Mouse (Mus musculus) midbrain, embryonic 15.5 days (tissue): Measurements from ENCODE around the gene Map4. TPM values are rescaled to one million over a fixed set of nuclear protein-coding genes. Genes with fewer than 3 reads are reported as not detected.
"Not testable (repeated sequence)": the region's sequence is repeated elsewhere in the genome, so short reads cannot be mapped to it uniquely, and the experiment has no call there.

Experiments
- ATAC-seq: fragments of 200-750 bp; cut with Nextera tagmentation; replicated peaks from 2 replicates; pipeline ENCODE4 v1.8.0; 2017; ENCODE audit warnings: moderate TSS enrichment
- H3K27ac ChIP-seq: fragments of 300-500 bp; sonication (generic); 2 replicates; pipeline ENCODE4 v1.5.1; 2015; ENCODE audit warnings: mild to moderate bottlenecking, inconsistent platforms
- H3K27me3 ChIP-seq: fragments of 300-500 bp; sonication (generic); replicated peaks from 2 replicates; pipeline ENCODE4 v1.6.1; 2015; ENCODE audit warnings: inconsistent platforms
- H3K36me3 ChIP-seq: fragments of 300-500 bp; sonication (generic); replicated peaks from 2 replicates; pipeline ENCODE4 v1.6.1; 2015; ENCODE audit warnings: inconsistent platforms
- H3K4me1 ChIP-seq: fragments of 300-500 bp; sonication (generic); 2 replicates; pipeline ENCODE4 v1.6.1; 2015; ENCODE audit warnings: inconsistent platforms
- H3K4me2 ChIP-seq: fragments of 300-500 bp; sonication (generic); 2 replicates; pipeline ENCODE4 v1.6.1; 2015; ENCODE audit warnings: inconsistent platforms, mild to moderate bottlenecking, moderate library complexity
- H3K4me3 ChIP-seq: fragments of 300-500 bp; sonication (generic); 2 replicates; pipeline ENCODE4 v1.5.1; 2015; ENCODE audit warnings: mild to moderate bottlenecking, inconsistent platforms
- H3K9ac ChIP-seq: fragments of 300-500 bp; sonication (generic); 2 replicates; pipeline ENCODE4 v1.6.1; 2015; ENCODE audit warnings: mild to moderate bottlenecking, inconsistent platforms
- H3K9me3 ChIP-seq: fragments of 300-500 bp; sonication (generic); 2 replicates; pipeline ENCODE4 v1.6.1; 2016; ENCODE audit warnings: inconsistent platforms
- WGBS: fragments of 180-500 bp; shearing (Covaris S2); methylation state at CpG from one replicate; pipeline ENCODE4 v1.1.7; 2015; ENCODE audit warnings: mixed read lengths; 5-methylcytosine and 5-hydroxymethylcytosine counted together
- polyA plus RNA-seq: library from polyadenylated mRNA; unstranded; fragments of >200 nt; fragmentation: Nextera tagmentation; extraction: Ambion mirVana; gene quantifications from 2 replicates; pipeline ENCODE4 v1.2.1, GENCODE M21; 2015

Gene Map4
- polyA plus RNA-seq, 1 experiment from 2014 or later, result 181 TPM

GRCm38 (mm10) chr9:109969181-109969580 lies 37.9 kb downstream of the Map4 start:
- no peak for ATAC-seq
- Histone ChIP-seq H3K4me3 (no peak overlapping the region), H3K4me1 (no peaks in the 10 kb centered on the region), H3K4me2 (no peak overlapping the region), H3K27ac (no peak overlapping the region), H3K9me3 (no peaks in the 10 kb centered on the region), H3K9ac (no peak overlapping the region), H3K27me3 (no peaks in the 10 kb centered on the region), H3K36me3 (no peaks in the 10 kb centered on the region)
- 63% methylated on average over 3 of the region's 3 CpGs for WGBS

GRCm38 (mm10) chr9:109969792-109970336 lies 38.6 kb downstream of the Map4 start:
- no peak overlapping the region for H3K4me3 ChIP-seq
- no peak for ATAC-seq
- no peaks in the 10 kb centered on the region for H3K4me1 ChIP-seq
- no peaks in the 10 kb centered on the region for H3K27me3 ChIP-seq
- WGBS, result 89% methylated on average over 4 of the region's 4 CpGs
- H3K27ac ChIP-seq, result no peak overlapping the region
- no peaks in the 10 kb centered on the region for H3K36me3 ChIP-seq
- no peak overlapping the region for H3K4me2 ChIP-seq
- no peaks in the 10 kb centered on the region for H3K9me3 ChIP-seq
- no peak overlapping the region for H3K9ac ChIP-seq

GRCm38 (mm10) chr9:109971711-109972110 lies 40.5 kb downstream of the Map4 start:
- not testable (repeated sequence) for H3K27me3 ChIP-seq, H3K4me3 ChIP-seq, H3K4me2 ChIP-seq, H3K4me1 ChIP-seq, H3K9me3 ChIP-seq, ATAC-seq, H3K27ac ChIP-seq, H3K36me3 ChIP-seq, H3K9ac ChIP-seq
- WGBS, result 95% methylated on average over 5 of the region's 5 CpGs

GRCm38 (mm10) chr9:109980223-109980622 lies 49.0 kb downstream of the Map4 start:
- not testable (repeated sequence) for H3K9me3 ChIP-seq, H3K4me2 ChIP-seq, H3K36me3 ChIP-seq, H3K27ac ChIP-seq, H3K4me1 ChIP-seq, H3K27me3 ChIP-seq, ATAC-seq, H3K4me3 ChIP-seq, H3K9ac ChIP-seq
- WGBS, result 96% methylated on average over 4 of the region's 4 CpGs

GRCm38 (mm10) chr9:109985416-109985815 lies 54.2 kb downstream of the Map4 start:
- H3K27ac ChIP-seq, result no peak overlapping the region
- no peak overlapping the region for H3K4me3 ChIP-seq
- H3K36me3 ChIP-seq, result no peaks in the 10 kb centered on the region
- no peaks in the 10 kb centered on the region for H3K27me3 ChIP-seq
- no peaks in the 10 kb centered on the region for H3K9me3 ChIP-seq
- ATAC-seq, result peak; percentile 77
- H3K4me1 ChIP-seq, result no peaks in the 10 kb centered on the region
- H3K4me2 ChIP-seq, result no peak overlapping the region
- 21% methylated on average over 4 of the region's 4 CpGs for WGBS
- no peak overlapping the region for H3K9ac ChIP-seq

- Histone ChIP-seq H3K4me2 (no peak overlapping the region), H3K4me3 (no peak overlapping the region), H3K27ac (no peak overlapping the region), H3K9ac (no peak overlapping the region), H3K27me3 (no peaks in the 10 kb centered on the region), H3K9me3 (no peaks in the 10 kb centered on the region), H3K4me1 (no peaks in the 10 kb centered on the region), H3K36me3 (no peaks in the 10 kb centered on the region)
- ATAC-seq, result no peak
- 85% methylated on average over 1 of the region's 1 CpGs for WGBS
Observed at GRCm38 (mm10) chr9:109989084-109989483, 57.8 kb downstream of the Map4 start.

GRCm38 (mm10) chr9:109997441-109997840 lies 66.2 kb downstream of the Map4 start:
- Histone ChIP-seq H3K9ac (no peak overlapping the region), H3K36me3 (no peaks in the 10 kb centered on the region), H3K9me3 (no peaks in the 10 kb centered on the region), H3K4me1 (no peaks in the 10 kb centered on the region), H3K27ac (no peak overlapping the region), H3K27me3 (no peaks in the 10 kb centered on the region), H3K4me3 (no peak overlapping the region), H3K4me2 (no peak overlapping the region)
- no peak for ATAC-seq
- WGBS, result 62% methylated on average over 4 of the region's 4 CpGs

- Histone ChIP-seq H3K4me2 (no peak overlapping the region), H3K9ac (no peak overlapping the region), H3K27me3 (no peaks in the 10 kb centered on the region), H3K4me1 (no peaks in the 10 kb centered on the region), H3K9me3 (no peaks in the 10 kb centered on the region), H3K4me3 (no peak overlapping the region), H3K36me3 (no peaks in the 10 kb centered on the region), H3K27ac (no peak overlapping the region)
- WGBS, result 47% methylated on average over 1 of the region's 1 CpGs
- no peak for ATAC-seq
Observed at GRCm38 (mm10) chr9:110001946-110002345, 70.7 kb downstream of the Map4 start.

GRCm38 (mm10) chr9:110002413-110002812 lies 71.2 kb downstream of the Map4 start:
- Histone ChIP-seq H3K36me3 (no peaks in the 10 kb centered on the region), H3K4me2 (no peak overlapping the region), H3K27me3 (no peaks in the 10 kb centered on the region), H3K27ac (no peak overlapping the region), H3K4me1 (no peaks in the 10 kb centered on the region), H3K4me3 (no peak overlapping the region), H3K9ac (no peak overlapping the region), H3K9me3 (no peaks in the 10 kb centered on the region)
- 85% methylated on average over 3 of the region's 3 CpGs for WGBS
- no peak for ATAC-seq

- 64% methylated on average over 7 of the region's 7 CpGs for WGBS
- 0 out of 2 replicates have a peak overlapping the region, but pooled peaks have one; percentile 17 for H3K27ac ChIP-seq
- H3K27me3 ChIP-seq, result no peaks in the 10 kb centered on the region
- no peak overlapping the region for H3K9ac ChIP-seq
- no peak for ATAC-seq
- H3K4me2 ChIP-seq, result no peak overlapping the region
- H3K4me1 ChIP-seq, result no peaks in the 10 kb centered on the region
- no peak overlapping the region for H3K4me3 ChIP-seq
- no peaks in the 10 kb centered on the region for H3K9me3 ChIP-seq
- no peaks in the 10 kb centered on the region for H3K36me3 ChIP-seq
Observed at GRCm38 (mm10) chr9:110019224-110019623, 88.0 kb downstream of the Map4 start.

GRCm38 (mm10) chr9:110020405-110020804 lies 89.1 kb downstream of the Map4 start:
- Histone ChIP-seq H3K4me1 (no peaks in the 10 kb centered on the region), H3K9ac (no peak overlapping the region), H3K4me2 (no peak overlapping the region), H3K36me3 (no peaks in the 10 kb centered on the region), H3K27me3 (no peaks in the 10 kb centered on the region), H3K27ac (no peak overlapping the region), H3K9me3 (no peaks in the 10 kb centered on the region), H3K4me3 (no peak overlapping the region)
- no peak for ATAC-seq
- 49% methylated on average over 5 of the region's 5 CpGs for WGBS

GRCm38 (mm10) chr9:110021463-110021862 lies 90.2 kb downstream of the Map4 start:
- Histone ChIP-seq H3K9ac (no peak overlapping the region), H3K4me2 (no peak overlapping the region), H3K4me1 (no peaks in the 10 kb centered on the region), H3K36me3 (no peaks in the 10 kb centered on the region), H3K9me3 (no peaks in the 10 kb centered on the region), H3K27ac (no peak overlapping the region), H3K27me3 (no peaks in the 10 kb centered on the region), H3K4me3 (no peak overlapping the region)
- ATAC-seq, result no peak
- WGBS, result 98% methylated on average over 1 of the region's 1 CpGs

- 95% methylated on average over 2 of the region's 2 CpGs for WGBS
- no peak for ATAC-seq
- Histone ChIP-seq H3K4me1 (no peaks in the 10 kb centered on the region), H3K4me3 (no peak overlapping the region), H3K36me3 (no peaks in the 10 kb centered on the region), H3K9me3 (no peaks in the 10 kb centered on the region), H3K4me2 (no peak overlapping the region), H3K9ac (no peak overlapping the region), H3K27me3 (no peaks in the 10 kb centered on the region), H3K27ac (no peak overlapping the region)
Observed at GRCm38 (mm10) chr9:110022151-110022550, 90.9 kb downstream of the Map4 start.
